Mouse (Mus musculus) limb, embryonic 14.5 days (tissue): ENCODE data around the gene Tmem51. TPM values are rescaled to one million over a fixed set of nuclear protein-coding genes. Genes with fewer than 3 reads are reported as not detected.

Experiments used
- ATAC-seq: fragments of 200-750 bp; cut with Nextera tagmentation; 2 replicates; pipeline ENCODE4 v1.8.0; 2017; ENCODE audit warnings: low read depth, moderate number of reproducible peaks, moderate TSS enrichment; ENCODE audit not compliant: low FRiP score
- DNase-seq: peaks from one replicate; pipeline ENCODE4 v3.0.0-alpha.2; 2015; ENCODE audit warnings: low spot score
- H3K27ac ChIP-seq: fragments of 300-500 bp; sonication (generic); replicated peaks from 2 replicates; pipeline ENCODE4 v1.5.1; 2014; ENCODE audit warnings: low read depth, mild to moderate bottlenecking, low read length, moderate library complexity, mixed read lengths
- H3K27me3 ChIP-seq: fragments of 300-500 bp; sonication (generic); 2 replicates; pipeline ENCODE4 v1.6.1; 2014; ENCODE audit warnings: low read length, mixed read lengths; ENCODE audit not compliant: control insufficient read depth, insufficient read depth
- H3K36me3 ChIP-seq: fragments of 300-500 bp; sonication (generic); 2 replicates; pipeline ENCODE4 v1.6.1; 2014; ENCODE audit warnings: mild to moderate bottlenecking, low read length, moderate library complexity, mixed read lengths; ENCODE audit not compliant: control insufficient read depth, insufficient read depth
- H3K4me1 ChIP-seq: fragments of 300-500 bp; sonication (generic); 2 replicates; pipeline ENCODE4 v1.6.1; 2014; ENCODE audit warnings: antibody characterized with exemption, low read length, mixed read lengths; ENCODE audit not compliant: control insufficient read depth, insufficient read depth
- H3K4me2 ChIP-seq: fragments of 300-500 bp; sonication (generic); replicated peaks from 2 replicates; pipeline ENCODE4 v1.6.1; 2014; ENCODE audit warnings: low read depth, mild to moderate bottlenecking, low read length, moderate library complexity; ENCODE audit not compliant: severe bottlenecking
- H3K4me3 ChIP-seq: fragments of 300-500 bp; sonication (generic); replicated peaks from 2 replicates; pipeline ENCODE4 v1.5.1; 2014; ENCODE audit warnings: low read length
- H3K9ac ChIP-seq: fragments of 300-500 bp; sonication (generic); 2 replicates; pipeline ENCODE4 v1.6.1; 2014; ENCODE audit warnings: mild to moderate bottlenecking, low read depth, low read length, moderate library complexity; ENCODE audit not compliant: severe bottlenecking
- H3K9me3 ChIP-seq: fragments of 300-500 bp; sonication (generic); 2 replicates; pipeline ENCODE4 v1.6.1; 2016; ENCODE audit warnings: low read length; ENCODE audit not compliant: control insufficient read depth
- POLR2A ChIP-seq: fragments of 200-500 bp; IDR thresholded peaks from 2 replicates; pipeline ENCODE4 v1.8.0; 2012; ENCODE audit warnings: inconsistent platforms, mild to moderate bottlenecking, moderate library complexity, borderline replicate concordance; ENCODE audit not compliant: insufficient read depth, insufficient read length; ENCODE audit errors: extremely low read depth
- WGBS: fragments of 180-500 bp; shearing (Covaris S2); extraction: QIAGEN DNeasy Blood & Tissue Kit; methylation state at CpG from one replicate; pipeline ENCODE4 v1.1.7; 2014; 5-methylcytosine and 5-hydroxymethylcytosine counted together
- polyA plus RNA-seq, 2 experiments: library from polyadenylated mRNA; depleted of rRNA in 1 of 2; stranded (reverse) in 1 of 2; unstranded in 1 of 2; fragments of >200 nt; fragmentation: Nextera tagmentation in 1 of 2; extraction: Ambion mirVana in 1 of 2; gene quantifications; 2 replicates each; pipeline versions ENCODE4 v1.2.1 to v1.2.3; 2012 to 2014

The Tmem51 gene
- polyA plus RNA-seq, 2 experiments: 12.0 to 19.2 TPM

- Histone ChIP-seq H3K27me3 (no peaks in the 10 kb centered on the region), H3K4me3 (no peak overlapping the region), H3K4me1 (0 out of 2 replicates have a peak, but pooled peaks cover 5% of the 10 kb centered on the region), H3K4me2 (no peak overlapping the region), H3K9me3 (no peaks in the 10 kb centered on the region), H3K27ac (no peak overlapping the region), H3K36me3 (no peaks in the 10 kb centered on the region), H3K9ac (no peak overlapping the region)
- no peak for TF ChIP-seq POLR2A
- WGBS: 46% methylated on average over 6 of the region's 6 CpGs
- DNase-seq: no peak
- ATAC-seq: no peak
Observed at GRCm38 (mm10) chr4:142088836-142089235, 4.7 kb upstream of the Tmem51 start.

DNA sequence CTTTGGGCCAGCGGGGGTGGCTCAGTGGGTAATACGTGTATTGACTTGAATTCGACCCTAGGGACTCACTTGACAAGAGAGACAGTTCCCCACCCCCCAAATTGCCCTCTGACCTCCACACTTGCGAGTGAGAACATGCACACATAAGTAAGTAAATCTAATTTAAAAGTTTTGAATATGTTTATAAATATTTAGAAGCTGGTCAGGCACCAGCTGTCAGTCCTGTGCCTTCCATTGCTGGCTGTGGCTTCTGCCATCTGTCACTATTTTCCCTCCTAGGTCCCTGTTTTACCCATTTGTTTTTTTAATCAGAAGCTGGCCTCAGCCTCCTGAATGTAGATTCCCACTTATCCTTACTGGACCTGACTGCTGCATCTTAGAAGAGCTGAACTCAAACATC, 4.3 kb upstream of the Tmem51 start:
- 46% methylated on average over 4 of the region's 4 CpGs for WGBS
- Histone ChIP-seq H3K4me2 (no peak overlapping the region), H3K9ac (no peak overlapping the region), H3K36me3 (no peaks in the 10 kb centered on the region), H3K27me3 (no peaks in the 10 kb centered on the region), H3K27ac (no peak overlapping the region), H3K4me1 (peaks cover 7% of the 10 kb centered on the region; the same call in 1 of the 2 replicates), H3K4me3 (no peak overlapping the region), H3K9me3 (no peaks in the 10 kb centered on the region)
- no peak for ATAC-seq
- no peak for DNase-seq
- no peak for TF ChIP-seq POLR2A

DNA sequence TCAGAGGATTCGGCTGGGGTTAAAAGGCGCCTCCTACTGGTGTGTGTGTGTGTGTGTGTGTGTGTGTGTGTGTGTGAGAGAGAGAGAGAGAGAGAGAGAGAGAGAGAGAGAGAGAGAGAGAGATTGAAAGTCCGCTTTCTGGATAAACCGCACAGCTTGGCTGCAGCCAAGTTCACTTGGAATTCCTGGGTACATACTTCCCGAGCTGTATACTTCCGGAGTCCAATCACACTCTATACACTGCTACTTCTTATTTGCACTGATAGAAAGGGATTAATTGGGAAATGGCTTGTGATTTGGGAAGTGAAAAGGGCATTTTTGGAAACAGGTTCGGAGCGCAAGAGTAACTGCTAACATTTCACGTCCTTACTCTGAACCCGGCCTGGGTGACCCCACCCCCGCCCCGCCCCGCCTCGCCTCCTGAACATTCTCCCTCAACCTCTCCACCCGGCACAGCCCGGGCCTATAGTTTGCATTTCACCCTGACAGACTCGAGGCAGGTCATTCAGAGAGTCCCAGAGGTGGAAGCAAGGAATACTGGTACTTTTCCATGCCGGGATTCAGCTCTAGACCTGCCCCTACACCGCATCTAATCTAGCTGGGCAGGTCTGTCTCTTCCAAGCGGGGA, 946 bp upstream of the Tmem51 start:
- DNase-seq (no peak), ATAC-seq (no peak)
- no peak for TF ChIP-seq POLR2A
- Histone ChIP-seq H3K4me2 (peak overlapping the region; percentile 93), H3K9me3 (no peaks in the 10 kb centered on the region), H3K36me3 (no peaks in the 10 kb centered on the region), H3K4me1 (peaks cover 32% of the 10 kb centered on the region), H3K27ac (no peak overlapping the region), H3K9ac (peak overlapping the region; percentile 70), H3K4me3 (peak overlapping the region; percentile 75), H3K27me3 (no peaks in the 10 kb centered on the region)
- WGBS: 8% methylated on average over 20 of the region's 20 CpGs

GRCm38 (mm10) chr4:142083762-142084130, 358 bp downstream of the Tmem51 start:
- no peaks in the 10 kb centered on the region for H3K9me3 ChIP-seq
- H3K4me3 ChIP-seq: peak overlapping the region; percentile 75
- no peaks in the 10 kb centered on the region for H3K36me3 ChIP-seq
- ATAC-seq (peak; percentile 73; the same call in 1 of the 2 replicates), DNase-seq (peak; percentile 49)
- peak overlapping the region; percentile 70 for H3K9ac ChIP-seq
- no peak for TF ChIP-seq POLR2A
- under 1% methylated on average over 17 of the region's 29 CpGs for WGBS
- peaks cover 34% of the 10 kb centered on the region for H3K4me1 ChIP-seq
- peak overlapping the region; percentile 93 for H3K4me2 ChIP-seq
- H3K27me3 ChIP-seq: no peaks in the 10 kb centered on the region
- 0 out of 2 replicates have a peak overlapping the region, but pooled peaks have one; percentile 65 for H3K27ac ChIP-seq

DNA sequence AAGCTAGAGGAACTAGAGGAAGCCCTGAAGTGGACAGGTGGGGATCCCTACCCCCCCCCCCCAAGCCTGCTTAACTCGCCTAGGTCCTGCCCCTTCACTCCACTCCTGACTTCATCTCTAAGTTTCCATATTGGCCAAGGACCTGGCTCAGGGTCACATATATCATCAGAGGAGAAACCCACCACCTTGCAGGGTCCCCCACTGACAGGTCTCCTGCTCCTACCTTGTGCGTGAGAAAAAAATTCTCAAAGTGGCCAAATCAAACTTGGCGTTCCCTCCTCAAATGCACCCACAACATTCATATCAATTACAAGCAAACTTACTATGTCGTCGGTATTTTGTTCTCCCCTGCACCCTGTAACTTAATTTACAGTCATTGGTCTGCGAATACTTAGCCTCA, 911 bp downstream of the Tmem51 start:
- H3K27ac ChIP-seq: no peak overlapping the region
- no peaks in the 10 kb centered on the region for H3K36me3 ChIP-seq
- H3K4me3 ChIP-seq: peak overlapping the region; percentile 75
- 51% methylated on average over 6 of the region's 6 CpGs for WGBS
- no peaks in the 10 kb centered on the region for H3K9me3 ChIP-seq
- 0 out of 2 replicates have a peak overlapping the region, but pooled peaks have one; percentile 70 for H3K9ac ChIP-seq
- no peak for ATAC-seq
- no peak for DNase-seq
- peak overlapping the region; percentile 93 for H3K4me2 ChIP-seq
- no peak for TF ChIP-seq POLR2A
- peaks cover 35% of the 10 kb centered on the region for H3K4me1 ChIP-seq
- H3K27me3 ChIP-seq: no peaks in the 10 kb centered on the region
